Mouse (Mus musculus): ENCODE data around the gene Cbx4. TPM values are rescaled to one million over a fixed set of nuclear protein-coding genes. Genes with fewer than 3 reads are reported as not detected.
"Not testable (repeated sequence)": the region's sequence is repeated elsewhere in the genome, so short reads cannot be mapped to it uniquely, and the experiment has no call there.

The Cbx4 gene
- polyA plus RNA-seq, 1 experiment, result 37.3 TPM

DNA sequence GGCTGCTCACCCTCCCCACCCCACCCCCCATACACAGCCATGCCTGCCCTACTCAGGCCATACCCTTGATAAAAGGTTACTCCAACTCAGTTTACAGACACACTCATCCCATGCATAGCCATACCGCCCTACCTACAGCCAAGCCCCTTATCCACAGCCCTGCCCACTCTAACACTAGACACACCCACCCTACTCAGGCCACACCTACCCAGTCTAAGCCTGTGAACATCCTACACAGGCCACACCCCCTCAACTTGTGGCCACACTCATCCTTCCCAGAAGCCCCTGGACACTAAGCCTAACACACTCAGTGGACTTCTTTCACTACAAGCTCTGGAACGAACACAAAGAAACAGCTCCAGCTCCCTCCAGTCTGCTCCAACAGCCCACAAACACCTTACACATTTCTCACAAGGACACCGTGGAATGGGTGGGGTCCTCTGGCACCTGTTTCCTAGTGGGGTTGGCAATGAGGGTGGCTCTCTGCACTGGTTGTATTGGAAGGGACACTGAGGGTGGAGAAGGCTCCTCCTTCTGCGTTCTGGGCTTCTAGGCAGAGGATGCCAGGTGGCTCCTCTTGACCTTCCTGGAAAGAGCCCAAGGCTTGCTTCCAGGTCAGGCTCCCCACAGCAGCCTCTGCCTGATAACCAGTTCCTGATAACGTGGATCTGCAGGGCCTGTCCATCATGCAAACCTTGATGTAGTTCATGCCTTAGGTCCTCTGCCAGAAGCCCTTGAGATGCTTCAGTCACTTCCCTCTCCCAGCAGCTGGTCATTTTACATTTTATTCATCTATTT, 37.7 kb upstream of the Cbx4 start:
- Histone ChIP-seq H3K27ac (replicated peaks; ENCODE audit: low read depth, low read length) (no peak overlapping the region), H3K4me1 (ENCODE audit: control insufficient read depth, insufficient read depth, insufficient read length, low read length) (peaks cover 16% of the 10 kb centered on the region), H3K4me3 (ENCODE audit: insufficient read depth, low read depth, low read length) (no peak overlapping the region)

DNA sequence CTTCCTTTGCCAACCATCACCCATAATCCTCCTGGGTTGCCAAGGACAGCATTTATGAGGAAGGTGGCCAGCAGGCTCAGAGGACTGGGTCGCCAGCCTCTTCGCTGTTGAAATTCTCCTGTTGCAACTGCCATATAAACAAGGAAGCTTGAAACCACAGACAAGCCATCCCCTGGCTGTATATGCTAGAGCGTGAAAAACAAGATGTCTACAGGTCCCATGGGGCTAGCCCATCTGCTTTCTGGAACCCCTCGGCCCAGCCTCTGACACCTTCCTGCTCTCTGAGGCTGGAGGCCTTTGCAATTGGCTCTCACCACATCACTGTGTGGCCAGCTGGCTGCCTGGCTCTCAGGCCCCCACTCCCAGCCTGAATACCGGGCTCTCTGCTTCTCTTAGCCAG, 36.4 kb upstream of the Cbx4 start:
- Histone ChIP-seq H3K4me3 (ENCODE audit: insufficient read depth, low read depth, low read length) (no peak overlapping the region), H3K4me1 (ENCODE audit: control insufficient read depth, insufficient read depth, insufficient read length, low read length) (peaks cover 16% of the 10 kb centered on the region), H3K27ac (replicated peaks; ENCODE audit: low read depth, low read length) (no peak overlapping the region)

- no peak overlapping the region for H3K4me3 ChIP-seq (ENCODE audit: insufficient read depth, low read depth, low read length)
- H3K4me1 ChIP-seq (ENCODE audit: control insufficient read depth, insufficient read depth, insufficient read length, low read length), result no peaks in the 10 kb centered on the region
- no peak overlapping the region for H3K27ac ChIP-seq (replicated peaks; ENCODE audit: low read depth, low read length)
Measured at GRCm38 (mm10) chr11:119118905-119119304, 32.9 kb upstream of the Cbx4 start.

DNA sequence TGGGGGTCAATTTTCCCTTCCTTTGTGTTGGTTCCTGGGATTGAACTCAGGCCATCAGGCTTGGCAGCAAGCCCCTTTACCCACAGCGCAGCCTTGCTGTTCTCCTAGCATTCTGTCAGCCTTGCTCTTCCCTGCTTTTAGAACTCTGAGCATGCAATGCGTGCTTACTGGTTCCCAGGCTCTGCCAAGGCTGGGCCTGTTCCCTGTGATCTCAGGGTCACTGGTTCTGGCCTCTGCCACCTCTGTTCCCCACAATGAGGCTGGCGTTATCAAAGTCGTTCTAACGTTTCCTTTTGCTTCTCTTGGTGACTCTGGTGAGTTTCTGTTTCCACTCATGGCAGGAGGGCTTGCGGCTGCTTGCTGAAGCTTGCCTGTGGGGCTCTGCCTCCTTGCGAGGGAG, 31.9 kb upstream of the Cbx4 start:
- H3K27ac ChIP-seq (replicated peaks; ENCODE audit: low read depth, low read length), result no peak overlapping the region

GRCm38 (mm10) chr11:119116992-119117391, 31.0 kb upstream of the Cbx4 start:
- no peak overlapping the region for H3K27ac ChIP-seq (replicated peaks; ENCODE audit: low read depth, low read length)
- no peak overlapping the region for H3K4me3 ChIP-seq (ENCODE audit: insufficient read depth, low read depth, low read length)
- H3K4me1 ChIP-seq (ENCODE audit: control insufficient read depth, insufficient read depth, insufficient read length, low read length), result no peaks in the 10 kb centered on the region

More for the DNA sequence above, 31.9 kb upstream of the Cbx4 start:
- H3K4me1 ChIP-seq (ENCODE audit: control insufficient read depth, insufficient read depth, insufficient read length, low read length), result no peaks in the 10 kb centered on the region
- no peak overlapping the region for H3K4me3 ChIP-seq (ENCODE audit: insufficient read depth, low read depth, low read length)

DNA sequence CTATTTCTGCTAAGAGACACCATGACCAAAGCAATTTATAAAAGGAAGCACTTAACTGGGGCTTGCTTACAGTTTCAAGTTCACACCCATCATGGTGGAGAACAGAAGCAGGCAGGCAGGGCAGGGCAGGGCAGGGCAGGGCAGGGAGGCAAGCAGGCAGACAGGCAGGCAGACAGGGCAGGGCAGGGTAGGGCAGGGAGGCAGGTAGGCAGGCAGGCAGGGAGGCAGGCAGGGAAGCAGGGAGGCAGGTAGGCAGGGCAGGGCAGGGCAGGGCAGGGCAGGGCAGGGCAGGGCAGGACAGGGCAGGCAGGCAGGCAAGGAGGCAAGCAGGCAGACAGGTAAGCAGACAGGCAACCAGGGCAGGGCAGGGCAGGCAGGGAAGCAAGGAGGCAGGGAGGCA, 26.7 kb upstream of the Cbx4 start:
- Histone ChIP-seq H3K27ac (replicated peaks; ENCODE audit: low read depth, low read length) (no peak overlapping the region), H3K4me1 (ENCODE audit: control insufficient read depth, insufficient read depth, insufficient read length, low read length) (no peaks in the 10 kb centered on the region), H3K4me3 (ENCODE audit: insufficient read depth, low read depth, low read length) (no peak overlapping the region)

- no peaks in the 10 kb centered on the region for H3K4me1 ChIP-seq (ENCODE audit: control insufficient read depth, insufficient read depth, insufficient read length, low read length)
- H3K27ac ChIP-seq (replicated peaks; ENCODE audit: low read depth, low read length), result no peak overlapping the region
- no peak overlapping the region for H3K4me3 ChIP-seq (ENCODE audit: insufficient read depth, low read depth, low read length)
Measured at GRCm38 (mm10) chr11:119111345-119111744, 25.3 kb upstream of the Cbx4 start.

DNA sequence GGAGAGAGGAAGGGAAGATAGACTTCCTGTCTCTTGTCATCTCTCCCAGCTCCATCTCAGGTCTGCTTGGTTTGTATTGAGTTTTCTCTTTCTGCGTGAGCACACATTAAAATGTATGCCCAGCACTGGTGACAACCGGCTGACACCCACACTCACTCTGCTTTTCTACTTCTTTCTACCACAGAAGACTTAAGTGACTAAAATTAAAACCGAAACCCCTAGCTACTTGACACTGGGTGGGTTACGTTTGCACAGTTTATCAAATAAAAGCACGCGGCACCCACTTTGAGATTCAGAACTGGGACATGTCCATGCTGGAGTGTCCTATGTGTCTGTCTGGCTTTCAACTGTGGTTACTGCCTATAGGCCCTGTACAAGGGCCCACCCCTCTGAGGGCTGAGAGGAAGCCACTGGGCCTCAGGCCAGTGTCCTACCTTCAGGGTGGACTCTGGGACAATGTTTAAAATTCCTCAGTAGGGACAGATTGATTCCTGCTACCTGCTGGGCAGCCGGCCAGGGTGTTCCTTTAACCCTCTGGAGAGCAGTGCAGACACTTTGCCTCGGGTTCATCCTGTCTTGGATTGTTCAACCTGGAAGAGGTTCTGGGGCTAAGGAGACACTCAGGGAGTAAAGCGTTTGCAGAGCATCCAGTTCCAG, 23.5 kb upstream of the Cbx4 start:
- no peak overlapping the region for H3K4me3 ChIP-seq (ENCODE audit: insufficient read depth, low read depth, low read length)
- no peaks in the 10 kb centered on the region for H3K4me1 ChIP-seq (ENCODE audit: control insufficient read depth, insufficient read depth, insufficient read length, low read length)
- H3K27ac ChIP-seq (replicated peaks; ENCODE audit: low read depth, low read length), result no peak overlapping the region

- Histone ChIP-seq H3K4me1 (ENCODE audit: control insufficient read depth, insufficient read depth, insufficient read length, low read length) (no peaks in the 10 kb centered on the region), H3K4me3 (ENCODE audit: insufficient read depth, low read depth, low read length) (no peak overlapping the region), H3K27ac (replicated peaks; ENCODE audit: low read depth, low read length) (no peak overlapping the region)
Measured at GRCm38 (mm10) chr11:119108573-119109263, 22.7 kb upstream of the Cbx4 start.

DNA sequence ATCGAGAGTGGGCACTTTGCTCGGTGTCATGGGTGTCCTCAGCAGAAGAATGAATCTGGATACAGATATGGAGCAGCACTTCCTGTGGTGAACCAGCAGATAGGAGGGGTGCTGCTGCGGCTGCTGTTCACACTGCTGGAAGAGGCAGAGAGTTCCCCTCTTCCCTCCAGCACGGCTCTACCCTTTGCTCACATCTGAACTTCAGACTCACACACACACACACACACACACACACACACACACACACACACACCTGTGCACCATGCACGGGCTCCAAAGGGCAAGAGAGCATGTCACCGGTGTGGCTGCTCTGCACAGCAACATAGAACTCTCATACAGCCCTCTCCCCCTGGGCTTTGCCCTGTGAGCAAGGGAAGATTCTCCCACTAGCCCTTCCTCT, 20.3 kb upstream of the Cbx4 start:
- Histone ChIP-seq H3K4me3 (ENCODE audit: insufficient read depth, low read depth, low read length) (no peak overlapping the region), H3K4me1 (ENCODE audit: control insufficient read depth, insufficient read depth, insufficient read length, low read length) (no peaks in the 10 kb centered on the region), H3K27ac (replicated peaks; ENCODE audit: low read depth, low read length) (no peak overlapping the region)

DNA sequence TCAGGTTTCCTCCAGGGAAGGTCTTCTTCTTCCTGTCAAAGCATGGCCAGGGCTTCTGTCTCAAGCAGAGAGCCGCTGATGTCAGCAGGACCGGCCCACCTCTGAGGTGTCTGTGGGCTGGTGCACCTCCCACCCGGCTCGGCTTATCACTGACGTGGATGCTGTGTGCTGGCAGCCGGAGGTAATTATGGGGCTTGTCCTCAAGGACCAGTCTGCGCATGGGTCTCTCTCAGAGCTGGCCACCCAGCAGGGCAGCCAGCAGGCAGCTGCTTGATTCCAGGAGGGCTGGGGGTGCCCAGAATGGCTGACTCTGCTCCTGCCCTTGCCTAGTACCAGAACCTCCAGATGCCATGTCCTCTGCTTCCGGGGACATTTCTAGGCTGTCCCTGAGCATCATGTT, 19.7 kb upstream of the Cbx4 start:
- Histone ChIP-seq H3K4me1 (ENCODE audit: control insufficient read depth, insufficient read depth, insufficient read length, low read length) (no peaks in the 10 kb centered on the region), H3K4me3 (ENCODE audit: insufficient read depth, low read depth, low read length) (no peak overlapping the region), H3K27ac (replicated peaks; ENCODE audit: low read depth, low read length) (no peak overlapping the region)

DNA sequence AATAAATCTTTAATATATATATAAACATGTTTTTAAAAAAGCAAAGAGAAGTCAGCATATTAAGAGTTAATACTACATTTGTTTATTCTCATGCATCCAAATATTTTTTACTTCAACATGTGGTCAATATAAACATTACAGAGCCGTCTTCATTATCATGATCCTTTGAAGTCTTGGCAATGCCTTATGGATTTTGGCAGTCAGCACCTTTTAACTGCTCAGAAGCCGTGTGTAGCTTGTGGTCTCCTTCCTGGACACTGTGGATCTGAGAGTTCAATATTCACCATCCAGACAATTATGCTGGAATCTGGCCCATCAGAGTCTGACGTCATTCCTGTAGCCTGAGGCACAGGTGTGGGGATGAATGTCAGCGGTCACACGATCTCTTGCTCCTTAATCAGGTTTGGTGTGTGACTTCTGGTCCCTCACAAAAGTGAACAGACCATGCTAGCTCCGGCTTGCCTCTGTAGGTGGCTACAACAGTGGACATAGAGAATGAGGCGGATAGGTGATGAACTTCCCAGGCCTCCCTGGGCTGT, 19.1 kb upstream of the Cbx4 start:
- Histone ChIP-seq H3K4me1 (ENCODE audit: control insufficient read depth, insufficient read depth, insufficient read length, low read length) (no peaks in the 10 kb centered on the region), H3K27ac (replicated peaks; ENCODE audit: low read depth, low read length) (no peak overlapping the region), H3K4me3 (ENCODE audit: insufficient read depth, low read depth, low read length) (no peak overlapping the region)

DNA sequence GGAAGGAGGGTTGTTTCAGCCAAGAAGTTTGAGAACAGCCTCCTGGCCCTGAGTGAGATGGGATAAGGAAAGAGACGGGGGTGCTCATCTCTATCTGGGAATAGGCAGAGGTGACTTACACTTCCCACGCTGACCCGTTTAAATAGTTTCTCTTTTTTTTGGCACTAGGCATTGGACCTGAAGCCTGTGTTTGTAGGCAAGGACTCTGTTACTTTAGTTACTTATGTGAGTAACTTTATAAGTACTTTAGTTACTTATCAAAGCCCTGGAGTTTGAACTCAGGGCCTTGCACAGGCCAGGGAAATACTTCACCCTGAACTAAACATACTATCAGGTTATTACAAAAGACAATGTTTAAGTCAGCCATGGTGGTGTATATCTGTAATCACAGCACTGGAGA, 18.0 kb upstream of the Cbx4 start:
- Histone ChIP-seq H3K4me1 (ENCODE audit: control insufficient read depth, insufficient read depth, insufficient read length, low read length) (no peaks in the 10 kb centered on the region), H3K4me3 (ENCODE audit: insufficient read depth, low read depth, low read length) (no peak overlapping the region), H3K27ac (replicated peaks; ENCODE audit: low read depth, low read length) (no peak overlapping the region)

DNA sequence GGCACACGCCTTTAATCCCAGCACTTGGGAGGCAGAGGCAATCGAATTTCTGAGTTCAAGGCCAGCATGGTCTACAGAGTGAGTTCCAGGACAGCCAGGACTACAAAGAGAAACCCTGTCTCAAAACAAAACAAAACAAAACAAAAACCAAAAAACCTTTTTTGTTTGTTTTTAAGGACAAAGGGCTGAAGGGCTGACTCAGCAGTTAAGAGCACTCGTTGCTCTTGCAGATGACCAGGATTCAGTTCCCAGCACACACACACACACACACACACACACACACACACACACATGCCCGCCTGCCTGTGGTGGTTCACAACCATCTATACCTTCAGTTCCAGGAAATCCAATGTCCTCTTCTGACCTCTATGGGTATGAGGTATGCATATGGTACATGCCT, 14.3 kb upstream of the Cbx4 start:
- not testable (repeated sequence) for H3K27ac ChIP-seq (replicated peaks; ENCODE audit: low read depth, low read length); H3K4me3 ChIP-seq (ENCODE audit: insufficient read depth, low read depth, low read length); H3K4me1 ChIP-seq (ENCODE audit: control insufficient read depth, insufficient read depth, insufficient read length, low read length)

GRCm38 (mm10) chr11:119098202-119098601, 12.2 kb upstream of the Cbx4 start:
- H3K4me3 ChIP-seq (ENCODE audit: insufficient read depth, low read depth, low read length), result no peak overlapping the region
- H3K27ac ChIP-seq (replicated peaks; ENCODE audit: low read depth, low read length), result no peak overlapping the region
- no peaks in the 10 kb centered on the region for H3K4me1 ChIP-seq (ENCODE audit: control insufficient read depth, insufficient read depth, insufficient read length, low read length)
